Mouse (Mus musculus): ENCODE results near the gene Dcaf15.

Gene Dcaf15

DNA sequence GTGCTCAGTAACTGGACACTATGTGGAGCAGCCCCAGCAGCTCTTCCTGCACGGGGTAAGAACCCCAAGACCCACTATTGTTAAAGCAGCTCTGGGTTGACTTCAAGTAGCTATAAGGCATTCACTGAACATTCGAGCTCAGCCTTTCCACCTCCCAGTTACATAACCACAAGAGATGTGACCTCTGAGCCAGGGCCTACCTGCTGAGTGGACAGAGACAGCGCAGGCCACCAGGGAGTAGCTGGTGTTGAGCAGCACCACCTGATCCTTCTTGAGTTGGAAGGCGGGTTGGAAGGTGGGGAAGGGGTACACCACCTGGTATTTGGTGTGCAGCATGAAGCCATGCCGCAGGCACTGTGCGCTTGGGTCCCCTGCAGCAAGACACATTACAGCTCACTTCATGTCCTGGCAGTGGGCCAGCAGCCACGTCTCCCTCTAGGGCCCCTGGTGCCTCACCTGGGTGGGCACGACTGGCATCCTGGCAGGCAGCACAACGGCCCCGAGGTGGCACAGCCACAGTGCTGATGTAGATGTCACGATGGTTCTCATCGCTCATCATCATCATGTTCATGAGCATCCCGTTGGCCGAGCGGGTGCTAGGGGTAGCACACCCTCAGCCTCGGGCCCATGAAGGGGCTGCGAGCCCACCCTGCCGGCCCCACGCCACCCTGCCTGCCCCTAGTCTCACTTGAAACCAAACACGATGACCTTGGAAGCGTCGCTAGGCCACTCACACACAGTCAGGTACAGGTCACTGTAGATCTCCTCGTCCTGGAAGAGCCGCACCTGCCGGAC, 2.9 kb downstream of the Dcaf15 start:
- DNase-seq (ENCODE audit: low spot score in 2 of 2), result no peak

DNA sequence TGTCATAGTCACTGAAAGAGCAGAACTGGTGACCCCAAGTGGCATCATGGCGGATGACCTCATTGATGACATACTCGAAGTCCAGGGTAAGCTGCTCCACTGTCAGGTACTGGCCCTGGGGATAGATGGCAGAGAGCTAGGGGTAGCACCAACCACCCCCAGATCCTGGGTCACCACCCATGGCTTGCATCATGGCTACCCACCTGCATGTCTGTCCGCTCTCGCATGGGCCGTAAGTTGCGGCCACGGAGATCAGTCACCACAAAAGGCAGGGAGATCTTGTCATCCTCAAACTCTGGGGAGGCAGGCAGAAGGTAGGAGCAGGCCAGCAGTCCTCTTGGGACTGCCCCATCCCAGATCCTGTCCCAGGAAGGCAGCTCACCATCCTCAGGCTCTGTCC, 6.2 kb downstream of the Dcaf15 start:
- no peak for DNase-seq (ENCODE audit: low spot score in 2 of 2)

DNA sequence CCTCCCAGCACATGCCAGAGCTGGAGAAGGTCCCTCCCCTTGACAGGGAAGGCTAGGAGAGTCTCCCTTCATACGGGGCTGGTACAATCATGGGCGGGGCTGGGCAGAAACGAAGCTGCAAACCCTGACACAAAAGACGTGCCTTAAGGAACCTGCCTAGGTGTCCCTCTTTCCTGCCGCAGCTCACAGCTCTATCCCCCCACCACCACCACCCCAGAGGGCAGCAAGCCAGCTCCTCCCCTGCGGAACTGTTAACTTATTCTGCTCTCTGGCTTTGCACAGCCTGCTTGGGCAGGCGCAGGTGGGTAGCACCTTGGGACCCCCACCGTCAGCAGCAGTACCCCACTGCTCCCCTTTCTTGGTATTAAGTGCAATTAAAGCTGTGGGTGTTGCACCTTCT, 8.5 kb downstream of the Dcaf15 start:
- DNase-seq (ENCODE audit: low spot score in 2 of 2), result no peak

DNA sequence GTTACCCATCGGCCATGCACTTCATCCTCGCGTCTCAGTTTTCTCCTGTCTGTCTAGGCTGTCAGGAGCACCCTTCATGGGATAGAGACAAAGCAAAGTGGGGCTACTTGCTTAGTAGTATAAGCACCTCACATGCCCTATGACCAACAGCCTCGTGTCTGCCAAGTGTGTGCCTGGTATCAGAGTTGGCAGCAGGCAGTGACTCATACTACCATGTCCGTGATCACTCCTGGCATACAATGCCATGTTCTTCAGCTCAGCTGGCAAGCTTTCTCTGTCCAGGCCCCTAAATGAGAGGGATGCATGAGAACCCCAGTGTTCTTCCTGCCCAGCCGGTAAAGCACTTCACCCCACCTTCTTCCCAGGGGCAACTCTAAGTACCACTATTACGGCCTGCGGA, 14.0 kb downstream of the Dcaf15 start:
- no peak for DNase-seq (ENCODE audit: low spot score in 2 of 2)

DNA sequence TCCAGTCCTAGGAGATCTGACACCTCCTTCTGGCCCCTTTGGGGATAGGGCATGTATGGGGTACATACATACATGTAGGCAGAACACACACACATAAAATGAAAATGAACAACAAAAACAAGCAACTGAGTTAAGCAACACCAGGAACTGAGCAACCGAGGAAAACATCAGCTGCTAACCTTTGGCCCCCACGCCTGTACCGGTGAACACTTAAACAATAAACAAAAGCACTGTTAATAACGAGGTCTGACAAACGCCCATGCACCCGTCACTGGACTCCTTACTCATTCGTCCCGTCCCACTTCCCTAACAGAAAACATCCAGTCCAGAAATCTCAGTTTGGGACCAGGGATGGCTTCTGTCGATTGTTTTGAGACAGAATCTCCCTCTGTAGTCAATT, 15.3 kb downstream of the Dcaf15 start:
- no peak for DNase-seq (ENCODE audit: low spot score in 2 of 2)

DNA sequence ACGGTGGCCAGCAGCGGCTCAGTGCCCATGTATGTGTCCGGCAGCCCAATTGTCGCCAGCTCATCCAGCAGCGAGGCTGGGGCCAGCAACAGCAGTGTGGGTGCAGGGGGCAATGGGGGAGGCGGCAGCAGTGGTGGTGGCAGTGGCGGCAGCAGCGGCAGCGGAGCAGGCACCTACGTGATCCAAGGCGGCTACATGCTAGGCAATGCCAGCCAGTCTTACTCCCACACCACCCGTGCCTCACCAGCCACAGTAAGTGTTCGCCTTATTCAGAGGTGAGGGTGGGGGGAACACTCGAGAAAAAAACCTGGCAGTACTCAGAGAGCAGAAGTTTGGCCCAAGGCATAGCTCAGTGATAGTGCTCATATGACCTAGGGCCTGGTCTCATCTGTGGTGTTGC, 16.7 kb downstream of the Dcaf15 start:
- no peak for DNase-seq (ENCODE audit: low spot score in 2 of 2)

DNA sequence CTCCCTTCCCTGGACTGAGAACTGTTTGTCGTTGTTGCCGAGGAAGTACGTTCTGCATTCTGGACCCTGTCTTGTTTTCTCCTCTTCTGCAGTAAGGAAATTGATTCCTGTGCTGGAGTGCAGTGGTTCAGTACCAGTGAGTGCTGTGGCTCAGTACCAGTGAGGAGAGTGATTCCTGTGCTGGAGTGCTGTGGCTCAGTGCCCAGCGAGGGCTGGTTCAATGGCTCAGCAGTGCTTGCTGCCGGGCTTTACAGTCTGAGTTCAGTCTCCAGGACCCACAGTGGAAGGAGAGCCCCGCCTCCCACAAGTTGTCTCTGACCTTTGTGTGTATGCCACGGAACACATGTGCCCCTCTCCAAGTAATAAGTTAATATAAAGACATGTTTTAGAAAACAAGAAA, 17.4 kb downstream of the Dcaf15 start:
- no peak for DNase-seq (ENCODE audit: low spot score in 2 of 2)

DNA sequence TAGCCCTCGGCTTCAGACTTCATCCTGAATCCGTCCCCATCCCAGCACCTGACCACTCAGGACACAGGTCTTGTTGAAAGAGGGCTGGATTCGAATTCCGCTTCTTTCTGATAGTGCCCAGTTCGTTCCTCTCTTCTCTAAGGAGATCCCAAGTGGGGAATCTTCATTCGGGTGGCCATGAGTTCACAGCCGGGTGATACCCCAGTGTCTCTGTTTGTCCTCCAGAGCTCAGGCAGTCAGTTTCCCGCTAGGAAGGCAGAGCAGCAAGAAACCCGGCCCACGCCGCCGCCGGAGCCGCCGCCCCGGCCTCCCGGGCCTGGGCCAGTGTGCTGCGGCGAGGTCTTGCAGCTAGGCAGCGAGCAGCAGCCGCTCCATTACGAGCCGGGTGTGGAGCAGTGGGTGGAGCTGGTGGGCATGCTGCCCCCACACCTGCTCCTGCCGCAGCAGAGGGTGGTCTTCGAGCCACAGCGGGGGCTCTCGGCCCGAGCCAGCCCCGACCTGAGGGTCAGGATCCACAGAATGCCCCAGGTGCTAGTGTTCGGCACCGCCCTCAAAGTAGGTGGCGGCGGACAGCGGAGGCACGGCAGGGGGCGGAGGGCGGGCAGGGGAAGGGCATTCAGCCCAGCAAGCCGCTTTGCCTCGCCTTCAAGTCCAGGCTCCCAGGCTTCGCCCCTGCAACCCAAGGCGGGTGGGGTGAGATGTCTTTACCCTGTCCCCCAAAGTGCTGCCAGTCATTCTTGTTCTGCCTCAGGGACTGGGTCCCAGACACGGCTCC, 20.0 kb downstream of the Dcaf15 start:
- no peak for DNase-seq (ENCODE audit: low spot score in 2 of 2)

DNA sequence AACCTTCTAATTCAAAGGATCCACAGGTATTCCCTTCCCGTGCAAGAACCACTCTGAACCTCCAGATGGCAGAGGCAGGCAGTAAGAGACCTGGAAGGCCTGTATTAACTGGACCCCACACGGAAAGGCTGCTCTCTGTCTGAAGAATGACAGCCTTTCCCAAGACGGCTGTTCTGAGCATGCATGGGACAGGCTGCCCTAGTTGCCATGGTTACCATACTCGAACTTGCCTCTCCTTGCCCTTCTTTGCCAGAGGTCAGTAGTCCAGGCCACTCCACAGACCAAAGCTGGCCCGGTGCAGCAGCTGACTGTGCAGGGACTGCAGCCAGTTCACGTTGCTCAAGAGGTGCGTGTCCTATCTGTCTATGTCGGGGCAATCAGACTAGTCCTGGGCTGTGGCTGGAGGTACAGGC, 20.7 kb downstream of the Dcaf15 start:
- no peak for DNase-seq (ENCODE audit: low spot score in 2 of 2)

DNA sequence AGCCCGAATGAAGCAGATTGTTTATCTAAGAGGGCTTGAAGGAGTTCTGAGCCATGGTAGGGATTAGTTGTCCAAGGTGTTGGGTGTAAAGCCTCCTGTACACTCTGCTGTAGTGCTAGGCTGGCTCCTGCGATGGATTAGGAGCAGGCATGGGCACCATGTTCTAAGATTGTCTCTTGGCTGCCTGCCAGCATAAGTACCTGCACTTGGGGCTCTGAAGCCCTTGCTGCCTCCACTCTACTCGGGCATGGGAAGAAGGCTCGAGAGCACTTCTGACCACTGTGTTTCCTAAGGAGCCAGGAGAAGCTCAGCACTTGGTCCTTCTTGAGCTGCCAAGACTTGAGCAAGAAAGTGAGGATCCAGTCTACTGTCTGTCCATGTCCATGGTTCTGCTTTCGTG, 25.4 kb downstream of the Dcaf15 start:
- DNase-seq (ENCODE audit: low spot score in 2 of 2), result no peak

DNA sequence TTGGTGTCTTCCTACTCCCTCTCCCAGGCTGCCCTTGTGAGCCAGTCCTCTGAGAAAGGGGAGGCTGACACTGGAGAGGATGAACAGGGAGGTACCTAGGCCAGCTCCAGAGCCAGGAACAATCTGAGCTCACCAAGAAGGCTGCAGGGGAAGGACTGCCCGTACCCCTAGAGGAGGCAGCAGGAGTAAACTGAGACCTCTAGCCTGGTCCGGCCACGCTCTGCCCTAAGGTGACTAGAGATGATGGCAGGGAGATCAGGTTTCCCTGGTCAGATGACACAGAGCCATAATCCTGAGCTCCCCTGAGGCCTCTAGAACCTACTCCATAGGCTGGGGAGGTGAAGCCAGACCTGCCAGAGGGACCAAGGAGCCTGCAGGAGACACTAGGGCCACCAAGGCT, 27.7 kb downstream of the Dcaf15 start:
- DNase-seq (ENCODE audit: low spot score in 2 of 2), result no peak

DNA sequence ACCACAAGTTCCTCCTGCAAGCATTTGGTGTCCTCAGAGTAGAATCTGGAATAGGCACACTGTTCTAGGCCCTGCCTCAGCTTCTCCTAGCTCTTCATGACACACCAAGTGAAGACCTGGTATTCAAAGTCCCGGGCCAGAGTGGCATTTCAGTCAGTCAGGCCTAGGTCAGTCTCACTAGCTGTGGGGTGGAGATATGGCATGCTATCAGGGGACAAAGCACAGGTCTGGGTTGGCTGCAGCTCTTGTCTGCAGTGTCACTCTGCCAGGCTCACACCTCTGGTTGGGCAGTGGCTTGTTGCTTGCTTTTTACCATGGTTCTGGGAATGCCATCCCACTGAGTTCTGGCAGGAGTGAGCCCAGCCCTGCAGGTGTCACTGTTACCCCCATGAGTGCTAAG, 28.2 kb downstream of the Dcaf15 start:
- no peak for DNase-seq (ENCODE audit: low spot score in 2 of 2)

DNA sequence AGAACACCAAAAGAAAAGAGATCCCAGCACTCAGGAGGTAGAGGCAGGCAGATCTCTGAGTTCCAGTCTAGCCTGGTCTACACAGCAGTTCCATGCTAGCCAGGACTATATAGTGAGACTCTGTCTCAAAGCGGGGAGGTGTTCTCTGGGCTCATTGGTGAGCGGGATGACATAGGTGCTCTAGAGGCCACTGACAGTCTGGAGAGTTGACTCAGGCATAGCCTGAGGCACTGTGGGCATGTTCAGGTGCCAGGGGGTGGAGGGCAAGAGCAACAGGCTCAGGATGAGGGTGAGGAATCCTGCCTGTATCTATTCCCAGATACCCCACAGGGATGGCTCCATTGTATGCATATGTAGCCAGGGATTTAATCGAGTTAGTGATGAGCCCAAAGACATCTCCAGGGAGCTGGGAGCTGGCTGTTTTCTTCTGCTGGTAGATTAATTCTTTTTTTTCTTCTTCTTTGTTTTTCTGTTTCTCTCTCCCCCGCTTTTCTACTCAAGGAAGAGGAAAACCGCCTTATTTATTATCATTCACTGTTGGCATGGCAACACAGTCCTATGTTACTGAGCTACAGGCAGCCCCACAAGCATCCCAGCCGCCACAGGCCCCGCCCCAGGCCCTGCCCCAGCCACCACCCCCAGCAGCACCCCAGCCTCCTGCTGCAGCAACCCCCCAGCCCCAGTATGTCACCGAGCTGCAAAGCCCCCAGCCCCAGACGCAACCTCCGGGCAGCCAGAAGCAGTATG, 31.2 kb downstream of the Dcaf15 start:
- DNase-seq (ENCODE audit: low spot score in 2 of 2), result no peak

DNA sequence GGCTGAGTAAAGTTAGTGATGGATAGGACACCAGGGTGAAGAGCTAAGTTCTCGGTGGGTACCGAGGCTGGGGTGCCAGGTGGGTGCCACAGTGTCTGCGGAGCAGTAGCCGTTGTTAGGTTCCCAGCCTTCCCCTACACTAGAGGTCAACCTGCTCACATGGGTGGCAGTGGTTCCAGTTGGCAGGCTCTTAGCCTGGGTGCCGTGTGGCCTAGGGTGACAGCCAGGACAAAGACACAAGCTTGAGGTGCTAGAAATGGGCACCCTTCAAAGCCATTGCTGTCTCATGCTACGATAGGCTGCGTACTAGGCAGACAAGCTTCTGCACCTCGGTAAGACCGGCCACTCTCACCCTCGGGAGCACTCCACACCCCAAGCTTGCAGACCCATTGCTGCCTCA, 32.2 kb downstream of the Dcaf15 start:
- no peak for DNase-seq (ENCODE audit: low spot score in 2 of 2)

DNA sequence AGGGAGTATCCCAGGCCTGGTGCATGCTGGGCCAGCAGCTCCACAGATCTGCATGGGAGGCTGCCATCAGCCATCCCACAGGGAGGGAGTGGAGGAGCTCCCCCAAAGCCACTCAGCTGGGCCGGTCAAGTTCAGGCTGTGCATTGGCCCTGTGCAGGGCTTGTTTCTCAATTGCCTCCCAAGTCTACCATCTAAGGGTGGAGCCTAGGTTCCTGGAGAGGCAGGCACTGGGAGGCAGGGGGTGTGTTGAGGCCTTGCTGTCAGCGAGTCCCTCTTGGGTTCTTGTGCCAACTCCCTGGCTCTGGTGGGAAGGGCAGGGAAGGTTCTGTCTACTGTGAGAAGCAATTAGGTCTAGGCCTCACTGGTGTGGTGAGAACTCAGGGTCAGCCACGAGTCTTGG, 32.6 kb downstream of the Dcaf15 start:
- no peak for DNase-seq (ENCODE audit: low spot score in 2 of 2)

DNA sequence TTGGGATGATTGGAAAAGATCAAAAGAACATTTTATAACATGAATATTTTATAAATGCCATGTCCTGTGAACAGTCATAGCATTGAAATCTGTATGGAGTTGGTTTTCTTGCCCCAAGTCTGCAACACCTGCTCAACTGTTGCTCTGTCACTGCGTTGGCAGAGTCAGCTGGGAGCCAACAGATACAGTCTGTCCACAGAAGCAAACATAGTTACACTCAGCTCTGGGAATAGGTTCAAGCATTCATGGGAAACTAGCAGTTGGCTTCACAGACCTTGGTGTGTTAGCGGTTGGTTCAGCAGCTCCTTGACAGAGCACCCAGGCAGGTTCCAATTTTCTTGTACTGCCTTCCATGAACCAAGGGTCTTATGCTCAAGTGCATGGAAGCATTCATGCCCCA, 33.9 kb downstream of the Dcaf15 start:
- no peak for DNase-seq (ENCODE audit: low spot score in 2 of 2)

DNA sequence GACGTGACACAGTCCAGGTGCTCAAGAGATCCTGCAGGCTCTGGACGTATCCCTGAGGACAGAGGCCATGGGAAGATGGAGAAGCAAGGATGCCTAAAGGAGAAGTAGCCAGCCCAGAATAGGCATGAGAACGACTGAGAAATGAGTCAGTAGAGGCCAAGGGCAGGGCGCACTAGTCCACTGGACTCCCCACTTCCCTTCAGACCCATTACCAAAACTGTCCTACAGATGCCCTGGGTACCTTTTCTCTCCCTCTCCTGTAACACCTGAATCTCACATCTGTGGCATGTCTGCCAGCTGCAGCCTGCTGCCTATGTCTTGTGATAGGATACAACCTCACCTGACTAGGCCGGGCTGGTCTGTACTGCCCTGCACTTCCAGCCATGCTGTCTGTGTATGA, 34.3 kb downstream of the Dcaf15 start:
- DNase-seq (ENCODE audit: low spot score in 2 of 2), result no peak

DNA sequence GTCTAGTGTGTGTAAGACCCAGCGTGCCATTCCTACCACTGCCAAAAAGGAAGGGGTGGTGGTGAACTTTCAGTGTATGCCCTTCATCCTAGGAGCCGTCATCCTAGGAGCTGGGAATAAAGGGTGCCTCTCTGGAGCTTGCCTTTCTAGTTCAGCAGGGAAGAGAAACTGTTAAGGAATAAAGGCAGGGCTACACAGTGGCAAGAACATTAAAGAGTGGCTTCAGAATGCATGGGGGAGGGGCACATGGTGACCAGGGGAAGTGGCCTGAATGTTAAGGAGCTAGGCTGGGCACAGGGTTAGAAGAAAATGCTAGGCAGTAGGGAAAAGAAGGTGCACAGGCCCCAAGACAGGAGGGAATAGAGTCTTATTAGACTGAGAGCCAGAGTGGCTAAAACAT, 34.8 kb downstream of the Dcaf15 start:
- DNase-seq (ENCODE audit: low spot score in 2 of 2), result no peak

DNA sequence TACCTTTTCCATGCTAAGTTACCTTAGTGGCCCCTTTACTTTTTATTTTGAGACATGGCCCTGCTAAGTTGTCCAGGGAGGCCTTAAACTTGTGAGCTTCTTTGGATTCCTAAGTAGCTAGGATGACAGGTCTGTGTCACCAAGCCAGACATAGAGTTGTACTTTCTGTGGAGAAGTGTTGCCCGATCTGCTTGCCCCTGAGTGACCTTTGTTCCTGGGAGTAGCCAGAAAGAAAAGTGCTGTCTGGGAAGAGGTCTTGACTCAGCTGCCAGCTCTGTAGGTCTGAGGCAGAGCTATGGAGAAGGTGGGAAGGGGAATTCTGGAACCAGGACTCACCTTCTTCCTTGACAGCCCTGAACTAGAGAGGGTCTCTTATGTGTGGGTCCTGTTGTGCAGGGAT, 35.4 kb downstream of the Dcaf15 start:
- DNase-seq (ENCODE audit: low spot score in 2 of 2), result no peak

DNA sequence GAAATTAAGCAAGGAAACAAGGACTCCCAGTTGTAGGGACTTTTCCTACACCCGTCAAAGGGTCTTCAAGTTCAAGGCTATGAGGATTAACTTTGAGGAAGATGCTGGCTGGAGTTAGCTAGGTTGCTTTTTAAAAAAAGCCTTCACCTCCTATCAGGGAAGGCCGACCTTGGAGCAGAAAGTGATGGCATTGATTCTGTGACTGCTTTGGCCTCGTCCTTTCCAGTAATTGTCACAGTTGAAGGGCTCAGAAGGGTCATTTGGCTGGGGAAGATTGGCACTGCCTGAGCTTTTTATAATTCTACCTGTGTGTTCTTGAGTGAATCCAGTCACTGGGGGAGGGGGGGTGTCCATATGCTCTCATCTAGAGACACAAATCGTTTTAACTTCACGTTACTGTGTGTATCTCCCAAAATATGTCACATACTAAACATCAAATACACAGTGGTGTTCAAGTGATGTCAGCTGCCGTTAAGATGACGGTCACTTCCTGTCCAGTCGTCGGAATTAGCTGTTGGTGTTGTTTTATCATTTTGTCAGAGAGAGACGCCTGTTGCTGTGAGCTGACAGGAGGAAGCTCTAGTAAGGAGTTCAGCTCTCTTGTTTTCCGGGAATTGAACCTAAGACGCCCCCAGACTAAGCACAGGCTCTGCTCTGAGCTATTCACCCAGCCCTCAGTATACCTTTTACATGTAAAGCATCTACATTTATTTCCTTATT, 36.1 kb downstream of the Dcaf15 start:
- DNase-seq (ENCODE audit: low spot score in 2 of 2), result no peak

DNA sequence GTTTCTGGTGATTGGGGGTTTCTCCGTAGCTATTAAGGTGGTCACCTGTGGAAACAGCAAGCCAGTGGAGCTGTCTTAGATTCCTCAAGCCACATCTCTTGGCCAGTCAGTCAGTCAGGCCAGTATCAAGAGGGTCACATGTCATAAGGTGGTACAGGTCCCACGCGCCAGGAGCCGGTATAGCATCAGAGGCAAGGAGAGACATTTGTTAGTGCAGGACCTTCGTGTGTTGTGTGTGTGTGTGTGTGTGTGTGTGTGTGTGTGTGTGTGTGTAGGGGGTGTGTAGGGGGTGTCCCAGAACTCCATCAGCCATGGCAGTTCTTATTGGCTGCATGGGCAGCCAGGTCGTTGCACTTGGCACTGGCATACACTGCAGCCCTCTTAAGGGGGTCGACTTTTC, 36.7 kb downstream of the Dcaf15 start:
- DNase-seq (ENCODE audit: low spot score in 2 of 2), result no peak

DNA sequence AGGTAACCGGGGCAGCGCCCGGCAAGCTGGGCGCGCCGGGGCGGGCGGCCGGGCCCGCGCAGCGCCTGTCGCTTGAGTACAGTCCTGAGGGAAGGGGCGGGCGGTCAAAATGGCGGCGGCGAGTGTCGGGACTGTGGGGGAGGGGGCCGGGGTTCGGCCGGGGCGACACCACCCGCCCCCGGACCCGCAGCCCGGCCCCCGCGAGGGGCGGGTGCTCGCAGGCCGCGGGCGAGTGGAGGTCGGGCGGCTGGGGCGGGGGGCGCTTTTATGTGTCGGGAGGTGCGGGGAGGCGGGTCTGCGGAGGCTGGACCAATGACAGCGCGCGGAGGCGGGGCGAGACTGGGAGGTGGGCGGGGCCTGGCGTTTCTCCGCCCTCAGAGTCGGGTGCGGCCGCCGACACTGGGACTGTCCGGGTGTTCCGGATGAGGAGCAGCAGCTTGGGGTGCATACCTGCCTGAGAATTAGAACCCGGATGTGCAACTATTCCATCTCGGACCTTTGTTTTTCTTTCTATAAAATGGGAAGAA, 37.5 kb downstream of the Dcaf15 start:
- peak; percentile 96 for DNase-seq (ENCODE audit: low spot score in 2 of 2)
